Mouse (Mus musculus) cerebellum, adult 8-10 months (tissue): ENCODE measurements at regions not wholly inside any gene's neighbourhood (a gene's known extent, or its start where the extent isn't known, plus 50 kb on each side); places are given as distances from the start of the nearest gene placed in this dataset.
"Not testable (repeated sequence)": the region's sequence is repeated elsewhere in the genome, so short reads cannot be mapped to it uniquely, and the experiment has no call there.

Experiments used
- DNase-seq: peaks from one replicate; pipeline ENCODE4 v3.0.0; 2022

GRCm38 (mm10) chr17:4890131-4890530 lies 104.0 kb upstream of the Arid1b start:
- no peak for DNase-seq

GRCm38 (mm10) chr17:4891576-4891975 lies 102.6 kb upstream of the Arid1b start:
- DNase-seq, result no peak

GRCm38 (mm10) chr17:4894756-4895330 lies 99.3 kb upstream of the Arid1b start:
- DNase-seq, result not testable (repeated sequence)

- no peak for DNase-seq
Observed at GRCm38 (mm10) chr17:4903129-4903528, 91.0 kb upstream of the Arid1b start.

GRCm38 (mm10) chr17:4906504-4906903 lies 87.6 kb upstream of the Arid1b start:
- DNase-seq, result peak; percentile 26

GRCm38 (mm10) chr17:4907181-4907752 lies 86.9 kb upstream of the Arid1b start:
- peak; percentile 55 for DNase-seq

GRCm38 (mm10) chr17:4907841-4908571 lies 86.1 kb upstream of the Arid1b start:
- DNase-seq, result peak; percentile 95

- DNase-seq, result no peak
Observed at GRCm38 (mm10) chr17:4908572-4908965, 85.6 kb upstream of the Arid1b start.

- DNase-seq, result no peak
Observed at GRCm38 (mm10) chr17:4910182-4910581, 84.0 kb upstream of the Arid1b start.

GRCm38 (mm10) chr17:4913001-4913400 lies 81.1 kb upstream of the Arid1b start:
- DNase-seq, result no peak

GRCm38 (mm10) chr17:4919866-4920495 lies 74.2 kb upstream of the Arid1b start:
- no peak for DNase-seq

GRCm38 (mm10) chr17:4921121-4921520 lies 73.0 kb upstream of the Arid1b start:
- DNase-seq, result no peak

- no peak for DNase-seq
Observed at GRCm38 (mm10) chr17:4928631-4929030, 65.5 kb upstream of the Arid1b start.

- DNase-seq, result no peak
Observed at GRCm38 (mm10) chr17:4935268-4935667, 58.9 kb upstream of the Arid1b start.

GRCm38 (mm10) chr17:4940589-4940988 lies 53.5 kb upstream of the Arid1b start:
- no peak for DNase-seq

- no peak for DNase-seq
Observed at GRCm38 (mm10) chr17:4941286-4941800, 52.8 kb upstream of the Arid1b start.

GRCm38 (mm10) chr17:4942868-4943267 lies 51.3 kb upstream of the Arid1b start:
- no peak for DNase-seq
